ENCODE assay signal across 17 mouse cellular contexts in genomic region chr5:111560432-111560831, GRCm38 (mm10).
A peak's percentile ranks its signal among the peaks of the same experiment; 100 is the strongest.
DNase-seq lines count a peak whose midpoint lies in the region; ATAC-seq and TF ChIP-seq lines count a peak whose summit lies in the region.
"Had no signal": no experiment of that assay in that cellular context is flagged by ENCODE, and none has a peak within 500 bp of the region (broad histone marks: within the 10 kb centered on the region; RNA-seq: fewer than 3 reads in every experiment).

No protein-coding gene starts in this region.

- WGBS in hindbrain, embryonic 10.5 days = 52% methylated on average over 9 of the region's 9 CpGs
- 46% methylated on average over 9 of the region's 9 CpGs for WGBS in hindbrain, embryonic 14.5 days

- H3K4me3 ChIP-seq in gastrocnemius, adult 2 months = no peak overlapping the region
- no peak overlapping the region for H3K4me3 ChIP-seq in hindbrain, embryonic 10.5 days
- no peak overlapping the region for H3K4me3 ChIP-seq in hindbrain, embryonic 14.5 days (replicated peaks; ENCODE audit: low read length)
- H3K4me3 ChIP-seq: embryonic facial prominence, embryonic 13.5 days; heart, adult 2 months; limb, embryonic 15.5 days; neural tube, embryonic 12.5 days had no signal

- no peak overlapping the region for H3K4me2 ChIP-seq in hindbrain, embryonic 14.5 days (replicated peaks)
- H3K4me2 ChIP-seq: embryonic facial prominence, embryonic 13.5 days; limb, embryonic 15.5 days; neural tube, embryonic 12.5 days had no signal

- H3K9me3 ChIP-seq in hindbrain, embryonic 10.5 days = no peaks in the 10 kb centered on the region
- no peaks in the 10 kb centered on the region for H3K9me3 ChIP-seq in hindbrain, embryonic 14.5 days (ENCODE audit: control insufficient read depth, low read length)
- H3K9me3 ChIP-seq: embryonic facial prominence, embryonic 13.5 days; limb, embryonic 15.5 days; neural tube, embryonic 12.5 days had no signal

- H3K9ac ChIP-seq in hindbrain, embryonic 14.5 days = no peak overlapping the region
- H3K9ac ChIP-seq: embryonic facial prominence, embryonic 13.5 days; limb, embryonic 15.5 days; neural tube, embryonic 12.5 days had no signal

- no peaks in the 10 kb centered on the region; the same call in 1 of the 2 replicates for H3K27me3 ChIP-seq in hindbrain, embryonic 10.5 days (ENCODE audit: insufficient read depth, poor library complexity, severe bottlenecking)
- H3K27me3 ChIP-seq in hindbrain, embryonic 14.5 days (ENCODE audit: control insufficient read depth, insufficient read depth, low read length) = no peaks in the 10 kb centered on the region
- H3K27me3 ChIP-seq: embryonic facial prominence, embryonic 13.5 days; limb, embryonic 15.5 days had no signal

- TF ChIP-seq CTCF in gastrocnemius, adult 2 months (IDR thresholded peaks at IDR 0.05) = no peak

- ATAC-seq in hindbrain, embryonic 14.5 days (ENCODE audit: low FRiP score) = no peak
- ATAC-seq in activated CD4-positive, CD25-positive, alpha-beta regulatory T cell, adult 4 months = no peak
- ATAC-seq: CD4-positive, CD25-positive, alpha-beta regulatory T cell, adult 4 months had no signal

- peaks cover 54% of the 10 kb centered on the region for H3K4me1 ChIP-seq in hindbrain, embryonic 10.5 days (replicated peaks)
- H3K4me1 ChIP-seq in hindbrain, embryonic 14.5 days (replicated peaks; ENCODE audit: control insufficient read depth, insufficient read depth, low read length) = peaks cover 4% of the 10 kb centered on the region; the same call in 1 of the 2 replicates

- DNase-seq in adrenal gland, adult (ENCODE audit: inconsistent age in 2 of 2, low spot score in 1 of 2) = peak; percentile 39 to 40
- no peak for DNase-seq in adrenal gland, adult 18-20 months (ENCODE audit: low spot score in 2 of 2)
- peak; percentile 73 for DNase-seq in gastrocnemius, adult 2 months
- DNase-seq in gastrocnemius, postnatal 36 days = no peak
- DNase-seq in hindbrain, embryonic 10.5 days (ENCODE audit: low spot score) = no peak
- no peak for DNase-seq in hindbrain, embryonic 14.5 days (ENCODE audit: low spot score)
- DNase-seq in skeletal muscle tissue, adult 2 months (ENCODE audit: low read depth, low spot score) = peak; percentile 44
- DNase-seq: kidney, postnatal 4 days; right cerebral cortex, postnatal 4 days; thymus, adult 18-20 months had no signal

- no peak overlapping the region for H3K27ac ChIP-seq in gastrocnemius, adult 2 months
- H3K27ac ChIP-seq in hindbrain, embryonic 10.5 days = peak overlapping the region; percentile 79
- H3K27ac ChIP-seq in hindbrain, embryonic 14.5 days = no peak overlapping the region
- H3K27ac ChIP-seq: embryonic facial prominence, embryonic 13.5 days; heart, adult 2 months; limb, embryonic 15.5 days; neural tube, embryonic 12.5 days had no signal

- intact Hi-C loops in gastrocnemius, adult 2 months (cut with DNase I) = no loop called here
- intact Hi-C loops in gastrocnemius, postnatal 36 days (cut with DNase I) = no loop called here

- no peaks in the 10 kb centered on the region for H3K36me3 ChIP-seq in hindbrain, embryonic 10.5 days
- no peaks in the 10 kb centered on the region for H3K36me3 ChIP-seq in hindbrain, embryonic 14.5 days (replicated peaks; ENCODE audit: control insufficient read depth, insufficient read depth)
- H3K36me3 ChIP-seq: embryonic facial prominence, embryonic 13.5 days; G1E; limb, embryonic 15.5 days; neural tube, embryonic 12.5 days had no signal

Comparison
In these comparisons a context has a peak if more than half of its experiments do, and no peak if none do; other contexts are left out.
1. DNase-seq: peak in adrenal gland, adult (2 of 2), gastrocnemius, adult 2 months (single experiment) and skeletal muscle tissue, adult 2 months (single experiment); none in adrenal gland, adult 18-20 months (0 of 2), gastrocnemius, postnatal 36 days (0 of 2), hindbrain, embryonic 10.5 days (single experiment) and hindbrain, embryonic 14.5 days (single experiment).